Mouse (Mus musculus) lung, postnatal 25 days (tissue): ENCODE results near the gene Ago3.

Experiments
- DNase-seq: peaks from one replicate; pipeline ENCODE4 v3.0.0; 2022; ENCODE audit warnings: low spot score

Ago3 gene

DNA sequence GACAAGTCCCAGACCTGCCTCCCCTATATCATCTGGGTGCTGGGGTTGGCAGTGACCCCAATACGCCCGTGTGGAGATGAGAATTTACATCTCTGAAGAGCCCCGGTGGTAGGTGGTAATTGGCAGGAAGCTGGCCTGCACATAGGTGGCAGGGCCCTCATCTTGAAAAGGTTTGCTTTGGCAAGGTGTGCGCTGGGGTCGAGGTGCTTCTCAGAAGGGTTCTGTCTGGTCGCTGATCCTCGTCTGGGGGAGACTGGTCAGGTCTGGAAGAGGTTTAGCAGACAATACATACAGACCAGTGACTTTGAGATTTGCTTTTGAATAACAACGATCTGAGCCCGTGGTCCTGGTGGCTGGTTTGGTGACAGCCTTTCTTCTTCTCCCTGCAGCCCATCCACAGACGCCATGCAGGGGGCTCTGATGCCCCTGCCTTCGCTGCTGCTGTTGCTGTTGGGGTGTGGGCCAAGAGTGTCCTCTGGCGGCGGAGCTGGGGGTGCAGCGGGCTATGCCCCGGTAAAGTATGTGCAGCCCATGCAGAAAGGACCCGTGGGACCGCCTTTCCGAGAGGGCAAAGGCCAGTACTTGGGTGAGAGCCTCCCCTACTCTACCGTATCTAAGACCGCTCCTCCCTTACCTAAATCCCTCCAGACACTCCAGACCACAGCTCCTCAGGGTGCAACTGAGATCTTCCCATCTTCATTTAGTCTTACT lies 120.0 kb downstream of the Ago3 start:
- no peak for DNase-seq

DNA sequence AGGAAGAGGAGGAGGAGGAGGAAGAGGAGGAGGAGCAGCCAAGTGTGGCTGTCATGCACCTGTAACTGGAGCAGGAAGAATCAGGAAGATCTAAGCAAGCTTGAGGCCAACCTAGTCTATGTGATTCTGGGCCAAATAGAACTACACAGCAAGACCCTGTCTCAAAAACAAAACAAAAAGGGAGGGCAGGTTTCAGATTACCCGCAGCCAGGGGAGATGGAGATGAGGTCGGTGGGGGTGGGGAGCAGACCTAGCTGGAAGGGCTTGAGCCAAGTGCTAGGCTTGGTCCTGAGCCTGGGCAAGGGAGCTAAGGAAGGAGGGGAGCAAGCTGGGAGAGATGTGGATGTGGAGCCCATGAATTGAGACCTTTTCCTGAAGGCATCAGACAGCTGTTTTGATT lies 122.5 kb downstream of the Ago3 start:
- DNase-seq: no peak

DNA sequence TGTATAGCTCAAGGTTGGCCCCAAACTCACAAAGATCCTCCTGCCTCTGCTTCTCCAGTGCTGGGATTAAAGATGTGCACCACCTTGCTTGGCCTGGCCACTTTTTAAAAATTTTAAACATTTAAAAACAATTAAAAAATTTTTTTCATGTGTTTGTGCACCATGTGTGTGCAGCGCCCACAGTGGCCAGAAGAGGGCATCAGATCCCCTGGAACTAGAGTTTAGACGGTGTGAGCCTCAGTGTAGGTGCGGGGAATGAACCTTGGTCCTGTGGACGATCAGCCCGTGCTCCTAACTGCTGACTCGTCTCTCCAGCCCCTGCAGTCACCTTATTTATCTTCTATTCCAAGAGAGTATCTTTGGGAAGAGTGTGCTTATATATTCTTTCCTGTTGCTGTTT lies 123.3 kb downstream of the Ago3 start:
- DNase-seq: no peak

DNA sequence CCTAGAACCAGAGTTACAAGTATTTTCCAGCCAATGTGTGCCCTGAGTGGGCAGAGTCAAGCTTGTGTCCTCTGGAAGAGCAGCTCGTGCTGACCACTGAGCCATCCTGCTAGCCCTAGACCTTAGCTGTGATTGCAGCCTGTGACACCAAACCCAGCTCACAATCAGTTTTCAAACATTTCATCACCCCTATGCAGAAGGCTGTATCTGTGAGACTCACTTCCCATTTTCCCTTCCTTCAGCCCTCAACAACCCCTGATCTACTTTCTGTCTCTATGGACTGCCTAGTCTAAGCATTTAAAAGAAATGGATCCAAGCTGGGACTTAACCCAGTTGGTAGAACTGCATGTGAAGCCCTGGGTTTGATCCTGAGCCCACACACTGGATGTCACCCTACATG lies 123.9 kb downstream of the Ago3 start:
- DNase-seq: no peak

DNA sequence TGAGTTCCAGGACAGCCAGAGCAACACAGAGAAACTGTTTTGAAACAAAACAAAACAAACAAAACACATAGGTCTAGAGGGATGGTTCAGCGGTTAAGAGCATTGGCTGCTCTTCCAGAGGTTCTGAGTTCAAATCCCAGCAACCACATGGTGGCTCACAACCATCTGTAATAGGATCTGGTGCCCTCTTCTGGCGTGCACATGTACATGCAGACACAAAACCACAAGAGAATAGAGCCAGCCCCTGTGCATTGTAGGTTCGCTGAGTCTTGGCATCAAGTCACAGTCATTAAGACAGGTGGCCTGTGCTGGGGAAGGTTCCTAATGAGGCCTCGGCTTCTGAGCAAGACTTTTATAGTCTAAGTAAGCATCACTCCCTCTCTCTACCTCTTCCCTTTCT lies 125.5 kb downstream of the Ago3 start:
- DNase-seq: no peak

DNA sequence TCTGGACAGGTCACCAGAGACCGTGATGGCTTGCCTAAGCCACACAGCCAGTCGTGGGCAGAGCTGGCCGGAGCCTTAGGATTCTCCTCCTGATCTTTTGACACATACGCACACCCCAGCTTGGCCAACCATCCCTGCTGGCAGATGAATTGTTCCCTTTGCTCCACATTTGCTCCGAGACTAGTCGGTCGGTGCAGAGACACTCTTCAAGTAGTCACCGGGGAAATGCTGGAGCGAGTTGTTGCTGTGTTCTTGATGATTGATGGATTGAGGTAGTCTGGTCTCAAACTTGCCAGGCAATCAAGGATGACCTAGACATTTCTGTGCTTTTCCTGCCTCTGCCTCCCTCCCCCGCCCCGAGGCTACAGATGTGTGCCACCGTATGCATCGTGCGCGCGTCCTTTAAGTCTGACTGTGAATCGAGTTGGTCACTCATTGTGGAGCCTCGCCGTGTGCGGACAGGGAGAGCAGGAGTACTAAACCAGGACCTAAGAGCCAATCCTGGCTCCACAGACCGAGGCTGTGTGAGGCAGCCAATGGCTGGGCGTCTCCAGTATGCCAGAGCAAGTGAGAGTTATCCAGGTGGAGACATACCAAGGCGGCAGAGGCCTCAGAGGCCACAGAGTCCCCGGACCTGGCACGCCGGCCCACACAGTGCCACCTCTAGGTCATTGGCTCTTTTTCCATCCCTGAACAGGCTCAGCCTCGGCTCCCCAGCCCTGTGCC lies 127.6 kb downstream of the Ago3 start:
- no peak for DNase-seq

DNA sequence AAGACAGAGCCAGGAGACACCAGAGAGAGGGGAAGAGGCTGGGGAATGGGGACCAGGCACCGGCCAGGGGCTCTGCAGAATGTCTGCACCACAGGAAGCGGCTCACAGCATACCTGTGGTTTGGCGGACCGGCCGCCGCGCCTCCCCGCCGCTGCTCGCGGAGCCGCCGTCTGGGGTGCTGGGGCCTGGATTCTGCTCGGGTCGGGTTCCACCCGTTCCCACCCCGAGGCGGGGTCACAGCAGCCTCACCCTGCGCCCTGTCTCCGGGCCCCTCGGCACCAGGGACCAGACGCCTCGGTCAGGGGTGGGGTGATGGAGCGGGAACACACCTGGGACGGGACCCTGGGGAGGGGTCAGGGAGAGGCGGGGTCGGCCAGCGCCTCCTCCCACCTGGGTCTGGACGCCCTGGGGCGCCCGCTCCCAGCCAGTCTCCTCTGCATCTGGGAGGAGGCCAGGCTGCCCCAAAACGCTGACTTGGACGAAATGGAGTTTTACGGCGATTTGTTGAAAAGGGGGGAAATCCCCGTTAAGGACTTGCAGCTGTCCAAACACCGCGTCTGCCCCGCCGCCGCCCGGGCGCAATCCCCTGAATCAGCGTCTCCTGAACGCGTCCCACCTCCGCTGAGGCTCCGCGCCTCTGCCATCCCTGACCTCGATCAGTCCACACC lies 128.3 kb downstream of the Ago3 start:
- no peak for DNase-seq

DNA sequence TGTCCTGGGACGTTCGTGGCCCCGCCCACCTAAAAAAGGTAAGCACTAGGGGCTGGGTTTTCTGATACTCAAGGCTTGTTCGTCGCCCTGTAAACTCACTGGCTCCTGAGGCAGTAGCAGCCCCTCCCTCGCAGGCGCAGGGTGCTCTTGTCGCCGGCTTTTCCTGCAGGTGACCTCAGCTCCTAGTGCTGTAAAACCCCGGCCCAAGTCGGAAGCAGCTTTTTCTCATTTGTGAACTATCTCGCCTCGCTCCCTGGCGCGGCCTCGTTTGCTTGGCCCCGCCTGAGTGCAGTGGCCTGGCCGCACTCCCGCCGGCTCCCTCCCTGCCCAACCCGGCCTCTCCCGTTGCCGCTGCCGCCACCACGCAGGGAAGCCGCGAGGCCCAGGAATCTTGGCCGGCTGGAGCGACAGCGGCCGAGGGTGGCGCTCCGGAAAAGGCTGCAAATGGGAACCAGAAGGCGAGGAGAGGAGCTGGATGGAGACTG lies 132.7 kb downstream of the Ago3 start:
- DNase-seq: peak; percentile 63

DNA sequence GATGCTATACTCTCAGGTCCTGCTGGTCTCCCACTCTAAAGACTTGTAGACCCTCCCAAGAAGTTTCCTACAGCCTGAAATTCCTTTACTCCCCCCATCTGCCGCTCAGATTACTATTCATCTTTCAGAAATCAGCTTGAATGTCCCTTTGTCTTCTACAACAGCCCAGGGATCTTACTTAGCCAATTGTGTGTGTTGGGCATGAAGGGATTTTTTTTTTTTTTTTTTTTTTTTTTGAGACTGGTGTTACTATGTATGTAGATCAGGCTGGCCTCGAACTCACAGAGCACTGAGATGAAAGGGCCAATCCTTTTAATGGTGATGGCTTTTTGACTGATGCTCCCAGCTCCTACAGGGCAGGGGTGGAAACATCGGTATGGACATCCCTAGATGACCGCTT lies 133.4 kb downstream of the Ago3 start:
- no peak for DNase-seq

DNA sequence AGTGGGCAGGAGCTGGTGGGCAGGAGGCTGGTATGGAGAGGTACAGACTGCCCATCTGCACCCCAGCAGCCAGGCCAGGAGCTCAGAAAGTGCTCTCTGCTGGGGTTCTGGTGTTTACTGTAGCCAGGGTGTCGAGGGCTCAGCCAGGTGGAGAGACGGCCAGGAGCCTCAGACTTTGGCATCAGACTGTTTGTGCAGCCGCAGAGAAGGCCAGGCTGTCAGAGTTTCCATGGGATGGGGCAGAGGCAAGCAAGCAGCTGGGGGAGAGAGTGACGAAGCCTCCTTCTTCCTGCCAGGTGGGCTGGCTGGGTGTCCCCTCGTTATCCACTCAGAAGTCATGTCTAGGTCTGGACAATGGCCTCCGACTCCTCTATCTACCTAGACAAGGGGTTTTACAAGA lies 134.2 kb downstream of the Ago3 start:
- DNase-seq: no peak

DNA sequence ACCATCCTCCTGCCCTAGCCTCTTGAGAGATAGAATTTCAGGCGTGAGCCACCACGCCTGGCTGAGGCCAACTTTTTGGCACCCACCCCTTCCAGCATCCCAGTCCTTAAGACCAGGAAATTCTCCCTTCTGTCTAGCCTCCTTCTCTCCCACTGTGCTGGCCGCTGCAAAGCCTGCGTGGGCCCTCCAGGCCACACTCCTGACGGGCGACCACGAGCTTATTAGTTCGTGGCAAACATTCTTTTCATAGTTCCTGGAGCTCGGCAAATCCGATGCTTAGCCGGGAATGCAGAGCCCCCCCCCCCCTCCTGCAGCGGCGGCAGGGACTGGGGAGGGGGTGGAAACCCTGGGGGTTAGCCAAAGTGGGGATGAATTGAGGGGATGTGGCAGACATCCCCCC lies 138.2 kb downstream of the Ago3 start:
- no peak for DNase-seq

DNA sequence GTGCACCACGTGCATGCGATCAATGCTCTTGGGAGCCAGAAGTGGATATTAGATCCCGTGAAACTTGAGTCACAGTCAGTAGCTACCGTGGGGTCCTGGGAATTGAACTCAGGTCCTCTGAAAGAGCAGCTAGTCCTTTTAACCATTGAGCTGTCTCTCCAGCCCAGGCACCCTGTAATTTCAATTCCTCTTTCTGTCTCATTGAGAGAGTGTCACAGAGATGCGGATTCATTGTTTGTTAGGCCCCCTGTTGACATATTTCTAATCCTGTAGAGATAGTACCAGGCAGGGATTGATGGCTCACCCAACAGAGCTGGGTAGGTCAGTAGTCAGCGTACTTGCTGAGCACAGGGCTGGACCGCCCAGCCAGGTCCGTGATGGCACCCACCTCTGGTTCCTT lies 139.0 kb downstream of the Ago3 start:
- DNase-seq: no peak

DNA sequence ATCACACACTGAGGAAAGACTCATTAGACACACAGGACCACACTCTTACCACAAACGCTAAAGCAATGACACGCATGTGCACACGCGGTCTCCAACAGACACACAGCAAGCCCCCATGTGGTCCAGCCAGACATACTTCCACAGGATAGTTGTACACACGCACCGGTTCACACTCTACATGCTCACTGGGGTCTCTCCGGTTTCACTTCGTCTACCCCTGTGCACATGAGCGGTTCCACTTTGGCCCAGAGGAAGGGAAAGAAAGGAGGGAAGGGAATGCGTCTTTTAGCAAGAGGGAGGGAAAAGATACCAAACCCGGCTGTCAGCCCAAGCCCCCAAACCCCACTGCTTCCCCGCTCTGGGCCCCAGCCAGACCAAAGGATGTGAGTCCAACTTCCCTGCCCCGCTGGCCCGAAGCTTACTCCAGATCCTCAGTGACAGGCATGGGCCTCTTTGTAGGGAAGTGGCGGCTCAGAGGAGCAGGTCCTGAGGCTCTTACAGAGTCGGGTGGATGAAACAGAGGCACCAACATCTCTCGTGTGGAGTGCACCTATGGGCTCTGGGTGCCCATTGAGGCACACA lies 141.2 kb downstream of the Ago3 start:
- no peak for DNase-seq

DNA sequence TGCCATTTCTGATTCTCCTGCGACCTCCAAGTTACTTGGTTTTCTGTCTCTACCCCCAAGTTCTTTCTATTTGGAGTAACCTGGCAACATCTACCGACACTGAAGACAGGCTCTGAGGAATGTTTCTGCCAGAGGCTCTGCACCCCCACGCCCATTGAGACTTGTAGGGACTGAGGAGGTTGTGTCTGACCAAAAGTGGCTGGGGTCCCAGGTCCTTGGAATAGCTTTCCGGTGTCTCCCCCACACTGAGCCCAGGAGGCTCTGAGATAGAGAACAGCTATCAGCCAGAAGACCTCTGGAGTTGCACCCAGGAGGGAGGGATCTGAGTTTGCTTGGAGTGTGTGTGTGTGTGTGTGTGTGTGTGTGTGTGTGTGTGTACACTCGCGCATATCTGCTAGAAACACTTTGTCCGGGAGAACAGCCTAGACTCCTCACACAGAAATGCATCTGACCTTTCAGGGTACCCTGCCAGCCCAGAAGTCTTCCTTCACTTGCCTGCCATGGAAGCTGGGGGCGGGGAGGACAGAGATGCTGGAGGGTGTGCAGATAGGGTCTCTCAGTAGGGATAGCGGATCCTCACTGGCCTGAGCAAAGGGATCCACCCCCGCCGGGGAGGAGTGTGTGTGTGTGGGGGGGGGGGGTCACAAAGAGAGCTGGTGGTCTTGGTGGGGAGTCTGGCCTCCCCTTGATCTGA lies 141.9 kb downstream of the Ago3 start:
- no peak for DNase-seq

DNA sequence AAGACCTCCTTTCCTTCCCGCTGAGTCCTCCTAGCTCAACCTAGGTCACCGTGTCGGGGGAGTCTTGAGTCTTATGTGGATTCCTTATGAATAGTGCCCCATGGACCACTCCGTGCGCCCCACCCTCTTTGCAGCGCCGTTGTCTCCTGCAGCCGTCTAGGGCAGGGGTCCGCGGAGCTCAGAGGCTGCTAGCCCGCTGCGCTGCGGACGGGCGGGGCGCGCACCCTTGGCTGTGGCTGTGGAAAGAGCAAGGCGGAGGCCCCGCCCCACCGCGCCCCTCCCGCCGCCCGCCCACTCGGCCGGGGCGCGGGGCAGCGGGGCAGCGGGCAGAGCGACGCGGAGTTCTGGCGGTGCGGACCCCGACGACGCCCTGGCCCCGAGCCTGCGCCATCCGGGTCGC lies 142.9 kb downstream of the Ago3 start, which contains the start of gene Col8a2:
Gene Col8a2, plus strand, starts transcription at position 302 of the 400 bp plus-strand sequence.
- DNase-seq: no peak

DNA sequence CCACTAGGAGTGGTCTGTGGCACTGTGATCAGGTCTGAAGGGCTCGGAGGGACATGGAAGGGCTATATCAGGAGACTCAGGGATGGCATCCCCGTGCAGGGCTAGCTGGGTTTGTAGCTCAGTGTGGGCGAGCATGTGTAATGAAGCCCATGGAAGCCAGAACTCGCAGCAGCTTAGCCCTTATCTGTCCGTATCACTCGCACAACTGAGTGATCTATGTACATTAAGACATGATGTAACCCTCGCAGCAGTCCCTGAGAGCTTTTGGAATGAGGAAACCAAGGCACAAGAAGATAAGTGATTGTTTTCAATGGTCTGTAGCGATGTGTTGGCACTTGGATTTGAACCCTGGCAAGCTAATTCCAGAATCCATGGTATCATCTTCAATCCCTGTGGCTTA lies 145.8 kb downstream of the Ago3 start:
- DNase-seq: no peak

DNA sequence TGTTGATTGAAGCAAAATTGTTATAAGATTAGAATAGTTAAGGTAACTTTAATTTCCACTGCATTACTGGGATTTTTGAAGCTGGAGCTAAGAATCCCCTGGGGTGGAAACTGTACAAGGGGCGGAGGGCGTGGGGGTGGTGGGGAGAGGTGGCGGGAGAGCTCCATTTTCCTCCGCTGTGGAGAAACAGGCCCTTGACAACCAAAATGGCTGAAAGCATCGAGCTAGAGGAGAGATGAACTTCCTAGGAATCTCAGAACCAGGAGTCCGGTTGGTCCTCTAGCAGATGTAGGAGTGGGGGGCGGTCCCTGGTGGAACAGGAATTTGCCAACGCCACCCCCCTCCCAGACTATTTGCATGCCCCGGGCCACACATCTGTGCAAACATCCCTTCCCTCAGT lies 147.7 kb downstream of the Ago3 start:
- no peak for DNase-seq
